Mouse (Mus musculus) MEL (cell line): ENCODE results near the gene St3gal2.

Experiments
- CTCF ChIP-seq, 3 experiments: IDR thresholded peaks in 2 of 3; conservative IDR thresholded peaks in 1 of 3; 2 replicates each; pipeline ENCODE4 v1.5.1; 2011 to 2012; ENCODE audit warnings: low read length in 3 of 3, low read depth in 2 of 3, mild to moderate bottlenecking in 2 of 3, improper control_type of control experiment in 1 of 3, inconsistent platforms in 1 of 3, mixed read lengths in 1 of 3, moderate library complexity in 1 of 3; ENCODE audit not compliant: control insufficient read depth in 1 of 3, insufficient read depth in 1 of 3, poor library complexity in 1 of 3, severe bottlenecking in 1 of 3
- GATA1 ChIP-seq: IDR thresholded peaks from 2 replicates; pipeline ENCODE4 v1.6.1; 2011; ENCODE audit warnings: low read depth, low read length, improper control_type of control experiment
- MYC ChIP-seq: IDR thresholded peaks from 2 replicates; pipeline ENCODE4 v1.6.1; 2011; ENCODE audit warnings: low read depth, mild to moderate bottlenecking, low read length, improper control_type of control experiment, moderate library complexity
- POLR2A ChIP-seq, 2 experiments: IDR thresholded peaks; 2 replicates each; pipeline ENCODE4 v1.6.1; 2011 to 2012; ENCODE audit warnings: low read length in 2 of 2, mild to moderate bottlenecking in 2 of 2, control low read depth in 1 of 2, improper control_type of control experiment in 1 of 2, low read depth in 1 of 2, moderate library complexity in 1 of 2; ENCODE audit not compliant: control insufficient read depth in 1 of 2, insufficient read depth in 1 of 2, poor library complexity in 1 of 2

DNA sequence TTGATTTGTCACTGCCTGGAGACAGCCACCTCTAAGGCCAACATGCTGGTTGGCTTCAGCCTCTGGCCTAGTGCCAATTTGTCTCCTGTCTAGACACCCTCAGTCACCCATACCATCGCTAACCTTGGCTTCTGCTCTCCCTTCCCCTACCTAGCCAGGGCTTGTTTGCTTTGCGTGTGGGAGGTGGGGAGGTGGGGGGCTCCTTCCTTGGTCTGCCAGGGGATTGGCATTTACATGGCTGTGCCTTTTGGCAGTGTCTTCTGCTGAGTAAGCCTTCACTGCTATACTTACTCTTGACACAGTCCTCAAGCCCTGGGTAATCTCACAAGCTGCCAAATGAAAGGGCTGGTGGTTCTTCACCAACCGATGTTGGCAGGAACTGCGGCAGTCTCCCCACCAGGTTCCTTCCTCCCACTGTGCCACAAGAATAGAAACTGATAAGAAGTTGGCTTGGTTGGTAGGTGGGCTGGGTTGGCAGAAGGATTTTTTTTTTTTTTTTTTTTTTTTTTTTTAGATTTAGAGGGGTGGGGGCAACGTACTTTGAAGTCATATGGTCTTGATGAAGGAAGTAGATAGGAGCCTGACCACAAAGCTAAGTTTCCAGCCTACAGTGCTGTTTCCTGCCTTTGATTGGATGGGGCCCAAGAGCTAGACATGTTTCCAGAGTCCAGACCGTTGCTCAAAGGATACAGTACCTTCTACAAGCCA, 19.3 kb downstream of the St3gal2 start:
- TF ChIP-seq GATA1 (peak; percentile 92), CTCF (IDR thresholded peaks at IDR 0.05 in 2 of 3, conservative IDR thresholded peaks at IDR 0.05 in 1 of 3; ENCODE audit: control insufficient read depth in 1 of 3, insufficient read depth in 1 of 3, low read depth in 2 of 3, low read length in 3 of 3, poor library complexity in 1 of 3, severe bottlenecking in 1 of 3) (no peak), POLR2A (IDR thresholded peaks at IDR 0.05; ENCODE audit: control insufficient read depth in 1 of 2, insufficient read depth in 1 of 2, low read depth in 1 of 2, low read length in 2 of 2, poor library complexity in 1 of 2) (no peak), MYC (peak; percentile 39; the same call in 1 of the 2 replicates)
